ENCODE assay signal across 7 mouse cellular contexts in genomic region chr12:107093326-107093725, GRCm38 (mm10).
DNase-seq lines count a peak whose midpoint lies in the region; ATAC-seq and TF ChIP-seq lines count a peak whose summit lies in the region.

No protein-coding gene starts in this region.

- TF ChIP-seq POLR2A in lung, adult 2 months (IDR thresholded peaks at IDR 0.05; ENCODE audit: borderline replicate concordance, extremely low read depth, low read depth, low read length), result no peak

- no peak overlapping the region for H3K4me3 ChIP-seq in lung, adult 2 months (replicated peaks; ENCODE audit: extremely low read depth, low read depth, low read length)

- WGBS in lung, adult 2 months, result 82% methylated on average over 13 of the region's 13 CpGs

- DNase-seq in cerebellum, adult 11-12 months, result peak; percentile 80
- peak; percentile 66 to 79 for DNase-seq in cerebellum, postnatal 10 days
- DNase-seq in layer of hippocampus, postnatal 10 days (ENCODE audit: low spot score in 2 of 2), result peak; percentile 31 to 42
- peak; percentile 72 for DNase-seq in right cerebral cortex, adult 18-20 months
- no peak for DNase-seq in lung, adult 2 months
- no peak for DNase-seq in kidney, adult 18-20 months

- no peaks in the 10 kb centered on the region for H3K4me1 ChIP-seq in lung, adult 2 months (ENCODE audit: control insufficient read depth, insufficient read depth, low read length)

- ATAC-seq in megakaryocyte-erythroid progenitor cell, adult 5-6 weeks (replicated peaks; ENCODE audit: low FRiP score, low TSS enrichment, poor library complexity, severe bottlenecking), result no peak

- no peak for TF ChIP-seq CTCF in lung, adult 2 months (IDR thresholded peaks at IDR 0.05; ENCODE audit: insufficient read depth, low read length)

Comparison
In these comparisons a context has a peak if more than half of its experiments do, and no peak if none do; other contexts are left out.
1. DNase-seq: peak in cerebellum, adult 11-12 months (single experiment), cerebellum, postnatal 10 days (2 of 2), layer of hippocampus, postnatal 10 days (2 of 2) and right cerebral cortex, adult 18-20 months (single experiment); none in lung, adult 2 months (single experiment) and kidney, adult 18-20 months (single experiment).